Mouse (Mus musculus) granulocyte monocyte progenitor cell, adult 5-6 weeks (primary cell): ENCODE measurements around the gene Cish. TPM values are rescaled to one million over a fixed set of nuclear protein-coding genes. Genes with fewer than 3 reads are reported as not detected.

Experiments
- ATAC-seq: replicated peaks from 2 replicates; pipeline ENCODE4 v1.8.0; 2016; ENCODE audit warnings: mild to moderate bottlenecking, moderate TSS enrichment, inconsistent platforms; ENCODE audit not compliant: poor library complexity, severe bottlenecking
- total RNA-seq, 2 experiments: library from RNA; stranded (forward) in 1 of 2; stranded (reverse) in 1 of 2; fragments of 200-712, 200-1000 nt in 1 of 2; fragments of >200 nt in 1 of 2; fragmentation: Nextera tagmentation in 1 of 2; gene quantifications; 2 replicates each; pipeline ENCODE4 v1.2.3; 2014 to 2017

Gene Cish
- total RNA-seq (2014; fragmentation: Nextera tagmentation) = 0.24 and 18.2 TPM in 2 replicates
- total RNA-seq (2017) = 0.09 and 0.36 TPM in 2 replicates

DNA sequence AAGGTAGTCTGAATTCAATTTTAAA lies at the start of gene Cish:
Cish (plus strand) TSS at position 11 of the 25 bp plus-strand sequence.
- no peak for ATAC-seq

DNA sequence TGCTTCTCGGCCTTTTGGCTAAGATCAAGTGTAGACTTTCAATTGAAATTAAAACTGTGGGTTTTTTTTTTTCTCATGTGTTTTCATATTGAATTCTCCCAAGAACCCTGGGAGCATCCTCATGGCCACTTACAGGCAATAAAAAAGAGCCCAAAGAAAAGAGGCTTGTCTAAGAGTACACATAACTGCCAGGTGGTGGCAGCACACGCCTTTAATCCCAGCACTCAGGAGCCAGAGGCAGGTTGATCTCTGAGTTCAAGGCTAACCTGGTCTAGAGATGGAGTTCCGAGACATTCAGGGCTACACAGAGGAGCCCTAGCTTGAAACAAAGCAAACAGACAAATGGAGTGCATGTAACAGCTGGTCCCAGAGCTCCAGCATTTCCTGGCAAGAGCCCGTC lies 49.7 kb upstream of the Cish start:
- ATAC-seq = peak; percentile 50; the same call in 1 of the 2 replicates

DNA sequence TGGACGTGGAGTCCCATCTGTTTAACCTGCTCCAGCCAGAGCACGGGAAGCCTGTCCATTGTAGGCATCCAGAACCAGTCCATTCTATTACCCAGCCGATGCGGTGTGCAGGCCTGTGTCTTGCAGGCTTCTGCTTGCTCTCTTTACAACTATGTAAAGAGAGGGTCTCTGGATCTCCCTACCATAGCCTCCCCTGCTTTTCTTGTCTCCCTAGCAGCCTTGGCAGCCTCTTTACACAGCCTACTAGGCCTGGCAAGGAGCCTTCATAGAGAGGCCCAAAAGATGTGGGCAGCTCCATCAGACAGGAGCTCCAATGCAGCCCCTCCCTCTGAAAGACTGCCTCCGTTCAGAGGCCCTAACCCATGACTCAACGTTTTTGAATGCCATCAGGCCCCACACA lies 46.7 kb upstream of the Cish start:
- no peak for ATAC-seq

DNA sequence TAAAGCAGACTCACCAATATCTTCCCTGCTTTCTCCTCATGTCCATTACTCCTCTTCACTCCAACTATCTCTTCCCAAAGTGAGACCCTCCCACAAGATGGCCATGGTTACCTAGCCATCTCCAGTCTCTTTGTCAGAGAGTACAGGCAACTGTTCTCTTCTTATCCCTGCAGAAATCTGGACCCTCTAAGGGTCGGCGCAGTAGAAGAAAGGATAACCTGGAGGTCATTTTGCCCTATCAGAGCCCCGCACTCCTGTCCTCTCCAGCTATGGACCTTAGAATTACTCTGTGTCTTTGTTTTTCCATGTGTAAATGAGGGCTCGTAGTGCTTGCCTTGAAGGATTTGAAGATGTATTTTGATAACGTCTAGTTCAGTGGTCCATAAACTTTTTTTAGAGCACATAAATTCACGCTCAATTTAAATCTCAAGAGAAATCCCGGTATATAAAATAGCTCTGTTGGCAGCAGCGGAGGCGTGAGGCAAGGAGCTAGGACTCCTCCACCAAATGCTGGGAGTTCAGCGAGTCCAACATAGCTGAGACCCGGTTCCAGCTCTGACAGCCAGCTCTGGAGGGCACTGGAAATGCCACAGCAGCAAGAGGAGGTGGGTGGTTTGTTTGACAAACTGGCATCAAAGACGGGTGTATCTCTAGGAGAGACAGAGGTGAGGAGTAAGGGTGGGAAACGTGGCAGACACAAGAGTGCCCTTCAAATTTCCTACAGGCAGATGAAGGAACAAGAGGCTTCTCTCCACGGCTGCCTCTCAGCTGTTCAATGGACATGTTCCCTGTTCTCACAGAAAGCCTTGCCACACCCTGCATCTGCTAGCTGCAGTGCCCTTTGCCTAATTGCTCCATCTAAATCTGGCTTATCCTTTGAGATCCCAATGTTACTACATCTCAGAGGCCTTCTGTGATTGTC lies 45.1 kb upstream of the Cish start:
- no peak for ATAC-seq

DNA sequence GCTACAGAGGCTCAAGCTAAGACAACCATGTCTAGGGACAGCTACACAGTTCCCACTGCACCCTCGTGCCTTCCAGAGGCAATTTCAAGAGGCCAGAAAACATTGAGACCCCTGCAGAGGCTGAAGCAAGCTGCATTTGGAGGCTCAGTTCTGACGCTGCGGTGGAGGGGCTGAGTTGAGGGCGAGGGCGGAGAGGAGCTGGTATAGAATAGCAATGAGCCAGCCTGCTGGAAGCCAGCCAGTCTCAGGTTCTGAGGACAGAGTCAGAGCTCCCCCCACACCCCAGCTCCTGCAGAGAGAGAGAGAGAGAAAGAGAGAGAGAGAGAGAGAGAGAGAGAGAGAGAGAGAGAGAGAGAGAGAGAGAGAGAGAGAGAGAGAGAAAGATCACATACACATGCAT lies 43.7 kb upstream of the Cish start:
- ATAC-seq = no peak

DNA sequence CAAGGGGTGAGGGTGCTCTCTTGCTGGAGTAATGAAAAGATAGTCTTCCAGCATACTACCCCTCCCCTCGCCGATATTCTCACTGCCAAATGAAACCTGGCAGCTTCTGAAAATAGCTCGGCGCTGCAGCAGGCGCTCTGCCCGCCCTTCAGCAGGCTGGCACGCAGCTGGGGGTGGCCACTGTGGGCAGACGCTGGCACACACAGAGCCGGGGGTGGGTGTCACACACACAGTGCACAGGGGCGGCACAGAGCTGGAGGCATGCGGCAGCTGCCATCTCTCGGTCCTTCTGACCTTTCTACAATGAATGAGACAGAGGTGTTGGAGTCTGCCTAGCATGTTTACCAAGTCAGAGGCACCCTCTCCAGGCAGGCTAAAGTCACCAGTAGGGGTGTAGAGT lies 41.4 kb upstream of the Cish start:
- no peak for ATAC-seq

DNA sequence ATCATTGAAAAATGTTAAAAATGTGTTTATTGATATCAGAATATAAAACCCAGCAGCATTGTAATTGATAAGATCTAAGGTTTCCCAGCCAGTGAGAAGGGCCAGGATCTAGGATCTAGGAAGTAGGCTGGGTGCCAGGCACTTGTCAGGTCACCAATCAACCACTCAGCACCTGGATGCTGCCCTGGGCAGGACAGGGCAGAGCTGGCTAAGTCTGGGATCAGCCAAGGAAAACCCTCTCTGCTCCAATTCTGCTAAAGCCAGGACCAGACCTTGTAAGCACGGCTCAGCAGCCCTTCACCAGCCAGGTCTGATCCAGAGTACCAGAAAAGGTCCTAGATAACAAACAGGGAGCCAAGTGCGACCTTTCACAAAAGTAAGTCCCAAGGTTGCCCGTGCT lies 40.9 kb upstream of the Cish start:
- no peak for ATAC-seq

DNA sequence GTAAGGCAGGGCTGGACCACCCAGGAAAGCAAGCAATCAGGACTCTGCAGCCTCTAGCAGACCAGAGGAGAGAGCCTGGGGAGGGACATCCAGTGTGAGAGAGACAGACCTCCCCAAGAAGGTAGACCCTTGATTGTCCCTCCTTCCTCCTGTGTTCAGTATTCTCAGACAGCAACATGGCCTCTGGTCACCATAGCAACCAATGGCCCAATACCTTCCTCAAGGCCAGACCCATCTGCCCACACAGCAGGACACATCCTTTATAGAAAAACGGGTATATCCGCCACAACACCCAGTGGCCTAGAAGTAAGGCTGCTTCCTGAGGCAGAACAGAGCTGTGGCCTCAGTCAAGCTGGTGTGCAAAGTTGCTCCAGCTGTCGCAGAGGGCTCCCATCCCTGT lies 40.2 kb upstream of the Cish start:
- no peak for ATAC-seq

DNA sequence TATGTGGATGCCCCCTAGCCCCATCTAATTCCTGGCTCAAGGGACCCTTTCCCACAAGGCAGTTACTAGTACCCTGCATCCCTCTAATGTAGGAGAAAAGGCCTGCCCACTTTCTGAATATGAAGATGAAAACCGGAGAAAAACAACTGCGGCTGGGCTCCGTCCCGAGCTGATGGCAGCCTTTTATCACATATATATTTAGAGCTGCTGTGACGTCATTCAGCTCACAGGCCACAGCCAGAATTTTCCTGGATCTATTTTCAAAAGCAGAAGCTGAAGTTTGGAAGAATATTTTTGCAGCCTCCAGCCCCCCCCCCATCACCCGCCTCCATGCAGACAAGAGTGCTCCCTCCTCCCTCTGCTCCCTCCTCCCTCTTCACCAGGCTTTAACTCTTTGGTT lies 36.3 kb upstream of the Cish start:
- ATAC-seq = no peak

DNA sequence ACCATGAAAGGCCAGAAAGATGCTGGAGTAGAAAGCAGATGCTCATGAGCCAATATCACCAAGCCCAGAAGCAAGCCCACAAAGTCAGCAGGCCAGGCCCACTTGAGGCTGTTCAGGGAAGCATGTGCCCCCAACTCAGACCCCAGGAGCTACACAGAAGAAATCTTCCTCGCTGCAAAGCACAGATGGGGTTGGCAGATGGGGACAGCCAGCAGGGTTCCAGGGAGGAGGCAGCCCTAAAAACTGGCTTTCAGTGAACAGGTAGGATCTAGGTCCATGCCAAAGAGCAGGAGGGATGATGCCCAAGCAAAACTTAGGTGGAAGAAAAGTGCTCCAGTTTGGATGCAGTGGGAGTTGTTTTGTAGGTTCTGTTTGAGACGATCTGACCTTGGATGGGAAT lies 35.4 kb upstream of the Cish start:
- ATAC-seq = no peak

DNA sequence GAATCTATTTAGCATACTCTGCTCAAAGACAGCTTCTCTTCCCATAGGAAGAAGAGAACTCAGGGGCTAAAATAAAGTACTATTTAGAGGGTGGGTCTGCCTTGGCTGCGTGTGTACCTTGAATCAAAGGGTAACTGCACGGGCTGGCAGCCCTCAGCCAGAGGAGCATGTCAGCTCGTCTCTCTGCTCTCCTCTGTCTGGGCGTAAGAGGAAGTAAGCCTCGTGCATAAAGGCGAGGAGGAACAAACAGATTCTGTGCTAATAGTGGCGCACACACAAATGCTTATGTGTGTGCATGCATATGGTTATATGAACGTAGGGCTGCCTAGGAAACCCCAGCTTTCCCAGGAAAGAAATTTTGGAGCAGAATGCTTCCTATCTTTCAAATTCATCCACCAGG lies 35.0 kb upstream of the Cish start:
- ATAC-seq = peak; percentile 69

DNA sequence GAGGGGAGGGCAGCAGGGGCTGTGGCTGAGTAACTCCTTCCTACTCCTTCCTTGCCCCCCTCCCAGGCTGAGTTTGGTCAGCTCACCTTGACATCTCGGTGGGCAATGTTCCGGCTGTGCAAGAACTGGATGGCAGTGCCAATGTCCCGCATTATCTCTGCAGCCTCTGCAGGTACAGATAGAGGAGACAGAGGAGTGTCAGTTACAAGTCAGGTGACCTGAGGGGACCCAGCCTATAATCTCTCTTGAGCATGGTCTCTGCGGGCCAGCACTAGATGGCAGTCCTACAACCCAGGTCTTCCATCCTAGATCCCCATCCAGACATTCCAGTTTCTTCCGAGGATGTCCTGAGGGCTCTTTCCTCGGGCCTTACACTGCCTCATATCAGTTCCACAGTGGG lies 34.0 kb upstream of the Cish start:
- ATAC-seq = no peak

DNA sequence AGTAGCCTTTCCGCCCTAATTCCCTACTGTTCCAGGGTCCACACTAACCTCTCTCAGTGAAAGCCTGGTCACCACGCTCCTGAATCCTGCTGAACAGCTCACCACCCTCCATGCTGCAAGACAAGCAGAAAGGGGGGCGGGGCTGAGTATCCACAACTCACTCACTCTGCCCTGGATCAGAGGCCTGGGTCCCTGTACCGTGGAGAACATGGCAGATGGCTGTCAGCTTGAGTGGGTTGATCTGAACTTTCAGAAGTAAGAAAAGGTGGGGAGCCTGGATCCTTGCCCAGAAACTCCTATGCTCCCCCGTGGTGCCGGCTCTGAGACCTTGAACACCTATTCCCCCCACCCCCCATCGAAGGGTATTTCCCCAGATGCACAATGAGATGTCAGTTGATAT lies 33.5 kb upstream of the Cish start:
- ATAC-seq = no peak

DNA sequence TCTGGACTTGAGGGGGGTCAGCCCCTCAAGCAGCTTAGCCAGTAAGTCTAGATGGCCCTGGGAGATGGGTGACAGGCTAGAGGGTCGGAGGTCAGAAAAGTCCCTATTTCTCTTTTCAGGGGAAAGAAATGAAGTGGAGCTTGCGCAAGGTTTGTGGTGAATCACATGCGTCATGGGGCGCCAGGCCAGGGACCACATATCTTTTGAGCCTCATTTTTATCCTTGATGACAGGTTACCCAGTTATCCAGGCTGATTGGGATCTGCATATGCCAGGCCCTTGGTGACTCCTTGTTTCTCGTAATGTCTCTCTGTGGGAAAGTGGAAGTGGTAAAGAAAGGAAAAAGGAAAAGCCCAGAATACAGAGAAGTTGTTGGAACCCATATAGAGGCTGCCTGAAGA lies 31.9 kb upstream of the Cish start:
- peak; percentile 76 for ATAC-seq

DNA sequence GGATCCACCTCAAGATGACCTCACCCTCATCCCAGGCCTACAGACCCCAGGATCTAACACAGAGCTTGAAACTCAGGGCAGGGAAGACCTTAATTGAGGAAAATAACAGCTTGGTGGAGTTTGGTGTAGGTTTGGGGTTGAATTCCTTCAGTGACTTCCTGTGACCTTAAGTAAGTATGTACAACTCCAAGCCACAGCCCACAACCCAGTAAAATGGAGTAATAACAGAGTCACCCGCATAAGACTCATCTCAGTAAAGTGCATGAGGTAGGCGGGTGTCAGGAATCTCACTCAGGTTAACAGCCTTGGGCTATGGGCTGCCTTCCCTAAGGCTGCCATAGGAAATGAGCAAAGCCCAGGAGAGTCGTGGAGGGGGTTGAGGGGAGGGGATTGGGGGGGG lies 31.1 kb upstream of the Cish start:
- peak; percentile 28 for ATAC-seq

DNA sequence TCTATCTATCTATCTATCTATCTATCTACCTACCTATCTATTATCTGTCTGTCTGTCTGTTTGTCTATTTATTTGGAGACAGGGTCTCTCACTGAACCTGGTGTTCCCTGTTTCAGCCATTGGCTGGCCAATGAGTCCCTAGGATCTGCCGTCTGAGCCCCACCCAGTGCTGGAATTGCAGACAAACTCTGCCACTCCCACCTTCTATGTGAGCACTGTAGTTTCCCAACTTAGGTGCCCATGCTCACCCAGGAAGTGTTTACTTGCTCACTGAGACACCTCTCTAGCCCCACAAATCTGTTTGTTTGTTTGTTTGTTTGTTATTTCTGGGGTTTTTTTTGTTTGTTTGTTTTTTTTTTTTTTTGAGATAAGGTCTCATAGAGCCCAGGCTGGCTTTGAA lies 28.8 kb upstream of the Cish start:
- no peak for ATAC-seq

DNA sequence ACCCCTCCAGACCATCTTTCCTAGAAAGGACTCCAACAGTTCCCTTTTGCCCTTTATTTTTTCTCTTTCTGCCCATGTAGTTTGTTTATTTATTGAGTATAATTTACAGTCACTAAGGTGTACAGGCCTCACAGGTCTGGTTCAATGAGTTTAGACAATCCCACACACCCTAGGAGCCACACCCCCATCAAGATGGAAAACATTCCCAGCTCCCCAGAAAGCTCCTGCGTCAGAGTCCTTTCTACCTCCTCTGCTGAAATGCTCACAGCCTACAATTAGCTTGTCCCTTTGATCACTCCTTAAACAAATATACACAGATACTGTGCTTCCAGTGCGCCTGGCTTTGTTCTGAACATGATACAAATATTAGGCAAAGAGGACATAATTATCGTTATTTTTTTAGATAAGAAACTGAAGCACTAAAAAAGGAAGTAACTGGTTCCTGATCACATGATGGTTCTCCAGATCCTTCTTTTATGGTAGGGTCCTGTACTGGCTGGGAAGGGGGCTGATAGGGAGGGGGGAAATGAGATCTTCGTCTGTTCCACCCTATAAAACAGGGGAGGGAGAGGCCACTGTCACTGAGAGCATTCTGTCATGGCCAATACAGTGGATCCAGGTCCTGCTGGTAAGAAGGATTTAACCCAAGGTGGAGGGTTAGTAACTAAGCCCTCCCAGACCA lies 28.0 kb upstream of the Cish start:
- peak; percentile 24; the same call in 1 of the 2 replicates for ATAC-seq

DNA sequence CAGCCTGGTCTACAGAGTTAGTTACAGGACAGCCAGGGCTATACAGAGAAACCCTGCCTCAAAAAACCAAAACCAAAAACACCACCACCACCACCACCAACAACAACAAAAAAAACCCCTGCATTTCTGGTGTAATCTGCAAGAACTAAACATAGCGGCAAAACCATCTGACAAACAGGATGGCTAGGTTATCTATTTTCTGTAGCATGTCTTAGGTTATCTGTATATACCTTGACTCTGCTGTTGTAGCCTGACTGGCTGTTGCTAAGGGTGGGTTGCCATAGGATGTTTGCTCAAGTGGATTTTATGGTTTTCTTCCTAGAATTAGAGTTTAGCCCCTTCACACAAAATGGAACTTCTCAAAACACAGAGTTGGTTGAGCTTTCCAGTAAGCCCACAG lies 26.1 kb upstream of the Cish start:
- ATAC-seq = no peak

DNA sequence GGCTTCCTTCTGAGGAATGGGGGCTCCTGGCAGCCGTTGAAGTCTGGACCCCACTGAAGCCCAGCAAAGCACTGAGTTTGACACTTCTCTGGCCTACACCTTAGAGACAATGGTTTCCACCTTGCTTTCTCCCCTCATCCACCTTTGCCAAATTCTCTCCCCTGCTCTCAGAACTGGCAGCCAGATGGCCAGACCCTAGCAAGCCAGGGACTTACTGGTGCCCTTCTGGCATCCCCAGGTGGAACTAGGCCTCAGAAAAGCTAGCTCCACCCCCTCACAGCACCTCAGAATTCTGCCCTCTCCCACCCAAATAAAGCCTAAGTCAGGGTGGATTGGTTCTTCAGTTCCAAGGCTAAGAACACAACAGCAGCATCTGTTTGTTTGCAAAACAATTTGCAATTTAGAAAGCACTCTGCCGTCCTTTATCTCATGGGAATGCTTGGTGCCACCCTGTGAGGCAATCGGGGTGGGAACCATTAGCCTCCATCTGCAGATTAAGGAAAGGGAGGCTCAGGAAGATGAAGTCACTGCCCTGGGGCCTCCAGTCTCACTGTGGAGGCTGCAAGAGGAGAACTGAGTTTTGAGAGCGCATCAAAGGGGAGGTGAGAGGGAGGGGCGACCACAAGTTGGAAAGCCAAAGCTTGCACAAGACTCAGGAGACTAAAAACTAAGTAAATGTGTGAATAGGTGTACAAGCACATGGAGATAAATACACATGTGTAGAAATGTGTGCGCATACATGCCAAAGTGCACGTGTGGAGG lies 24.5 kb upstream of the Cish start:
- ATAC-seq = peak; percentile 53

DNA sequence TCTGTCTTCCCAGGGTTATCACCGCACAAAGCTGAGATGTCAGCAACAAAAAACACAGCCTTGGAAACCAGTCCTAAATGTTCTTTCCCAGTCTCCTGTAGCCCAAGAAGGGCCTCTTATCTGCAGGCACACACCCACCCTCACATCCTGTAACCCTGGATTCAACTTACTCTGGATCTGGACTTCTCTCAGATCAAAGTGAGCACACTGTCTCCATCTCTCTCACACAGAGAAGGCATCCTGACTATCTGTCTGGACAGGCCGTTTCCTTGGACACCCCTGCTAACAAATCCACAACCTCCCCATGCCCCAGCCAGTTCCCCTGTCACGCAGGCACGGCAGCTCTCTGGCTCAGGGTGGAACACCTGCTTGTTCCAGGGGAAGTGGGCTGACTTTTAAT lies 23.5 kb upstream of the Cish start:
- peak; percentile 22; the same call in 1 of the 2 replicates for ATAC-seq

DNA sequence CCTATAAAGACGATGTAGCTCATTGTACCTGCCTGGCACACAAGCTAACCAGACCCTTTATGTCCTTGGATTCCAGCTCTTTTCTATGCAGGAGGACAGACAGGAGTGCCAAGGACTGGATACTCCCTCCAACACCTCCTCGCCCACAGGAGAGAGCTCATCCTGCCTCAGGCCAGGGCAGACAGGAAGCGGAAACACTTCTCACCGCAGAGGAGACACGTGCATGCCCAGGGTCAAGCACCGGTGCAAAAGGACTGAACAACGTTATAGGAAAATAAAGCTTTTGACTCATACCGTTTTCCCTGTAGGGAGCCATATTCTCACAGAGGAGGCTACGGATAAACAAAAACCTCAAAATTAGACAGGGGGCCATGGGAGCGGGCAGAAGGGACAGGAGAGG lies 22.6 kb upstream of the Cish start:
- ATAC-seq = peak; percentile 78

DNA sequence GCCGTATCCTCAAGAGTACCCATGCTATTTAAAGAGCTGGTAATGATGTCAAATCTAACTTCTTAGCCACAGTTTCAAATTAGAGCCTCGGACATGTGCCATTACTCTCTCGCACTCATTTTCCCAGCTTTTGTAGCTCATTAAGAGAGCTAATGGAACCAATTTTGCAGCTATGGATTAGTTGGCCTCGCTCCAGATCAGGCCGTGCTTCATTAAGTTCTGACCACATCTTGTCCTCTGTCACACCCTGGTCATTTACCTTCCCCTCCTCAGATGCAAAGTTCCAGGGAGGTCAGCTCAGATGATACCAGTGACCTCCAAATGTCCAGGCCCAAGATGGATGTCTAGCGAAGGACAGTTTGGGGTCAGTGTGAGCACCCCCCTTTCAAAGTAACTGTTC lies 21.1 kb upstream of the Cish start:
- ATAC-seq = no peak
